Mouse (Mus musculus): Measurements from ENCODE around the gene Gabpb2.
"Not testable (repeated sequence)": the region's sequence is repeated elsewhere in the genome, so short reads cannot be mapped to it uniquely, and the experiment has no call there.

Gabpb2 gene

GRCm38 (mm10) chr3:95159987-95160963 is 57.4 kb downstream of the Gabpb2 start, which contains the start of gene Sema6c:
TSS of gene Sema6c (plus strand) at chr3:95160457.
- peak; percentile 74 to 82 for DNase-seq (ENCODE audit: low spot score in 2 of 2)

GRCm38 (mm10) chr3:95159511-95159986 is 58.2 kb downstream of the Gabpb2 start:
- no peak for DNase-seq (ENCODE audit: low spot score in 2 of 2)

GRCm38 (mm10) chr3:95153874-95154273 is 63.8 kb downstream of the Gabpb2 start:
- DNase-seq (ENCODE audit: low spot score in 2 of 2) = peak in 1 of 2 experiments; percentile 69

GRCm38 (mm10) chr3:95147924-95148323 is 69.8 kb downstream of the Gabpb2 start:
- DNase-seq (ENCODE audit: low spot score in 2 of 2) = no peak

GRCm38 (mm10) chr3:95142617-95143011 is 75.1 kb downstream of the Gabpb2 start:
- peak; percentile 81 to 92 for DNase-seq (ENCODE audit: low spot score in 2 of 2)

- peak; percentile 53 to 54 for DNase-seq (ENCODE audit: low spot score in 2 of 2)
These were observed 75.6 kb downstream of the Gabpb2 start, which contains the start of gene Tnfaip8l2 for GRCm38 (mm10) chr3:95141952-95142616. TSS of gene Tnfaip8l2 (minus strand) at chr3:95142360.

- DNase-seq (ENCODE audit: low spot score in 2 of 2) = peak; percentile 78 to 82
These were observed 76.2 kb downstream of the Gabpb2 start for GRCm38 (mm10) chr3:95141474-95141873.

- DNase-seq (ENCODE audit: low spot score in 2 of 2) = no peak
These were observed 76.9 kb downstream of the Gabpb2 start for GRCm38 (mm10) chr3:95140795-95141194.

- DNase-seq (ENCODE audit: low spot score in 2 of 2) = no peak
These were observed 77.5 kb downstream of the Gabpb2 start for GRCm38 (mm10) chr3:95140289-95140595.

GRCm38 (mm10) chr3:95139586-95140288 is 78.0 kb downstream of the Gabpb2 start:
- DNase-seq (ENCODE audit: low spot score in 2 of 2) = no peak

GRCm38 (mm10) chr3:95136336-95136735 is 81.4 kb downstream of the Gabpb2 start:
- DNase-seq (ENCODE audit: low spot score in 2 of 2) = no peak

- peak in 1 of 2 experiments; percentile 13 for DNase-seq (ENCODE audit: low spot score in 2 of 2)
These were observed 82.2 kb downstream of the Gabpb2 start for GRCm38 (mm10) chr3:95135433-95136052.

- peak; percentile 20 to 26 for DNase-seq (ENCODE audit: low spot score in 2 of 2)
These were observed 82.7 kb downstream of the Gabpb2 start for GRCm38 (mm10) chr3:95135023-95135422.

- DNase-seq (ENCODE audit: low spot score in 2 of 2) = not testable (repeated sequence)
These were observed 83.6 kb downstream of the Gabpb2 start for GRCm38 (mm10) chr3:95134133-95134532.

GRCm38 (mm10) chr3:95133680-95134101 is 84.0 kb downstream of the Gabpb2 start, which contains the start of the genes Scnm1 and Lysmd1:
TSS of gene Scnm1 (minus strand) at chr3:95134011.
TSS of gene Lysmd1 (plus strand) at chr3:95134088.
- DNase-seq (ENCODE audit: low spot score in 2 of 2) = peak; percentile 87 to 88

GRCm38 (mm10) chr3:95133176-95133575 is 84.5 kb downstream of the Gabpb2 start:
- no peak for DNase-seq (ENCODE audit: low spot score in 2 of 2)

GRCm38 (mm10) chr3:95132389-95132788 is 85.3 kb downstream of the Gabpb2 start:
- DNase-seq (ENCODE audit: low spot score in 2 of 2) = not testable (repeated sequence)
